Mouse (Mus musculus): ENCODE results near the gene Mthfd1l.

GRCm38 (mm10) chr10:4177285-4177684 is 204.4 kb downstream of the Mthfd1l start:
- no peak for TF ChIP-seq CTCF (IDR thresholded peaks at IDR 0.05; ENCODE audit: extremely low read depth, insufficient read depth, insufficient read length, insufficient replicate concordance)
- no peak for TF ChIP-seq POLR2A (IDR thresholded peaks at IDR 0.05; ENCODE audit: low read depth, low read length)
